Mouse (Mus musculus) A20 (cell line): Measurements from ENCODE around the gene Ptprc.

Experiments
- DNase-seq: peaks from one replicate; pipeline ENCODE4 v3.0.0-alpha.2; 2011; ENCODE audit warnings: low read depth, low spot score

The Ptprc gene

GRCm38 (mm10) chr1:138153126-138153525 lies 22.4 kb downstream of the Ptprc start:
- no peak for DNase-seq

- DNase-seq = peak; percentile 81
These were observed 26.7 kb downstream of the Ptprc start for GRCm38 (mm10) chr1:138148844-138149243.

- peak; percentile 73 for DNase-seq
These were observed 29.9 kb downstream of the Ptprc start for GRCm38 (mm10) chr1:138145571-138145970.

GRCm38 (mm10) chr1:138145148-138145547 lies 30.4 kb downstream of the Ptprc start:
- no peak for DNase-seq

GRCm38 (mm10) chr1:138144365-138144764 lies 31.1 kb downstream of the Ptprc start:
- DNase-seq = no peak

GRCm38 (mm10) chr1:138140769-138141168 lies 34.7 kb downstream of the Ptprc start:
- DNase-seq = no peak

GRCm38 (mm10) chr1:138137696-138138095 lies 37.8 kb downstream of the Ptprc start:
- no peak for DNase-seq

GRCm38 (mm10) chr1:138137024-138137577 lies 38.4 kb downstream of the Ptprc start:
- no peak for DNase-seq

GRCm38 (mm10) chr1:138136373-138136779 lies 39.1 kb downstream of the Ptprc start:
- peak; percentile 96 for DNase-seq

- DNase-seq = no peak
These were observed 39.7 kb downstream of the Ptprc start for GRCm38 (mm10) chr1:138135637-138136372.

- DNase-seq = no peak
These were observed 40.4 kb downstream of the Ptprc start for GRCm38 (mm10) chr1:138135117-138135516.

- DNase-seq = no peak
These were observed 41.2 kb downstream of the Ptprc start for GRCm38 (mm10) chr1:138134324-138134723.

GRCm38 (mm10) chr1:138131739-138132138 lies 43.8 kb downstream of the Ptprc start:
- no peak for DNase-seq

- peak; percentile 66 for DNase-seq
These were observed 45.4 kb downstream of the Ptprc start for GRCm38 (mm10) chr1:138130145-138130544.

- DNase-seq = peak; percentile 66
These were observed 48.7 kb downstream of the Ptprc start for GRCm38 (mm10) chr1:138126843-138127242.

GRCm38 (mm10) chr1:138125281-138125680 lies 50.2 kb downstream of the Ptprc start:
- DNase-seq = peak; percentile 77

- peak; percentile 87 for DNase-seq
These were observed 51.6 kb downstream of the Ptprc start for GRCm38 (mm10) chr1:138123866-138124265.

GRCm38 (mm10) chr1:138119895-138120294 lies 55.6 kb downstream of the Ptprc start:
- no peak for DNase-seq

GRCm38 (mm10) chr1:138093219-138093618 lies 82.3 kb downstream of the Ptprc start:
- no peak for DNase-seq

- DNase-seq = peak; percentile 39
These were observed 89.7 kb downstream of the Ptprc start for GRCm38 (mm10) chr1:138085810-138086209.

GRCm38 (mm10) chr1:138083707-138084106 lies 91.8 kb downstream of the Ptprc start:
- DNase-seq = no peak

GRCm38 (mm10) chr1:138080308-138080707 lies 95.2 kb downstream of the Ptprc start:
- no peak for DNase-seq

GRCm38 (mm10) chr1:138044196-138044945 lies 131.1 kb downstream of the Ptprc start:
- peak; percentile 82 for DNase-seq
